11 mouse cellular contexts compared by ENCODE assay signal in genomic region chr12:85262489-85262888, GRCm38 (mm10). TPM values are rescaled to one million over a fixed set of nuclear protein-coding genes. Genes with fewer than 3 reads are reported as not detected.
DNase-seq lines count a peak whose midpoint lies in the region; ATAC-seq lines count a peak whose summit lies in the region.
"Had no signal": no experiment of that assay in that cellular context is flagged by ENCODE, and none has a peak within 500 bp of the region (broad histone marks: within the 10 kb centered on the region; RNA-seq: fewer than 3 reads in every experiment).

No protein-coding gene starts in this region.

- H3K27me3 ChIP-seq in midbrain, embryonic 14.5 days (ENCODE audit: control insufficient read depth, insufficient read depth, low read length), result no peaks in the 10 kb centered on the region
- H3K27me3 ChIP-seq in midbrain, embryonic 15.5 days (replicated peaks), result no peaks in the 10 kb centered on the region
- no peaks in the 10 kb centered on the region for H3K27me3 ChIP-seq in hindbrain, embryonic 13.5 days
- no peaks in the 10 kb centered on the region for H3K27me3 ChIP-seq in stomach, embryonic 14.5 days (ENCODE audit: control insufficient read depth, insufficient read depth, low read length)
- H3K27me3 ChIP-seq: heart, embryonic 12.5 days had no signal

- no peak overlapping the region for H3K9ac ChIP-seq in midbrain, embryonic 14.5 days (replicated peaks; ENCODE audit: low read length)
- no peak overlapping the region for H3K9ac ChIP-seq in midbrain, embryonic 15.5 days
- H3K9ac ChIP-seq in hindbrain, embryonic 13.5 days, result no peak overlapping the region
- no peak overlapping the region for H3K9ac ChIP-seq in stomach, embryonic 14.5 days (replicated peaks; ENCODE audit: low read depth, low read length)
- H3K9ac ChIP-seq: forebrain, postnatal 0 days; heart, embryonic 12.5 days had no signal

- H3K4me2 ChIP-seq in midbrain, embryonic 14.5 days (ENCODE audit: low read length), result no peak overlapping the region
- no peak overlapping the region for H3K4me2 ChIP-seq in midbrain, embryonic 15.5 days
- H3K4me2 ChIP-seq in hindbrain, embryonic 13.5 days, result no peak overlapping the region
- H3K4me2 ChIP-seq in stomach, embryonic 14.5 days (replicated peaks; ENCODE audit: low read depth, low read length), result no peak overlapping the region
- H3K4me2 ChIP-seq: heart, embryonic 12.5 days had no signal

- no peaks in the 10 kb centered on the region for H3K4me1 ChIP-seq in midbrain, embryonic 14.5 days (ENCODE audit: control insufficient read depth, insufficient read depth, low read length)
- 0 out of 2 replicates have a peak, but pooled peaks cover 3% of the 10 kb centered on the region for H3K4me1 ChIP-seq in midbrain, embryonic 15.5 days
- peaks cover 8% of the 10 kb centered on the region; the same call in 1 of the 2 replicates for H3K4me1 ChIP-seq in hindbrain, embryonic 13.5 days (replicated peaks)
- peaks cover 18% of the 10 kb centered on the region; the same call in 1 of the 2 replicates for H3K4me1 ChIP-seq in stomach, embryonic 14.5 days (ENCODE audit: control insufficient read depth, insufficient read depth, low read length)

- H3K4me3 ChIP-seq in midbrain, embryonic 14.5 days (replicated peaks; ENCODE audit: low read depth, low read length), result no peak overlapping the region
- no peak overlapping the region for H3K4me3 ChIP-seq in midbrain, embryonic 15.5 days
- H3K4me3 ChIP-seq in hindbrain, embryonic 13.5 days, result no peak overlapping the region
- no peak overlapping the region for H3K4me3 ChIP-seq in stomach, embryonic 14.5 days (ENCODE audit: low read depth, low read length)
- H3K4me3 ChIP-seq: heart, embryonic 12.5 days had no signal

- peaks cover 4% of the 10 kb centered on the region; the same call in 1 of the 2 replicates for H3K36me3 ChIP-seq in midbrain, embryonic 14.5 days (ENCODE audit: control insufficient read depth, insufficient read depth, low read length)
- 0 out of 2 replicates have a peak, but pooled peaks cover 3% of the 10 kb centered on the region for H3K36me3 ChIP-seq in midbrain, embryonic 15.5 days (replicated peaks)
- peaks cover 22% of the 10 kb centered on the region for H3K36me3 ChIP-seq in hindbrain, embryonic 13.5 days
- no peaks in the 10 kb centered on the region for H3K36me3 ChIP-seq in stomach, embryonic 14.5 days (ENCODE audit: control insufficient read depth, insufficient read depth, low read length)

- peak; percentile 20 for DNase-seq in heart, postnatal 4 days
- no peak for DNase-seq in heart, postnatal 10 days
- peak; percentile 52 for DNase-seq in midbrain, embryonic 14.5 days
- DNase-seq in cerebellum, adult 11-12 months, result no peak
- DNase-seq in ovary, adult 18-20 months (ENCODE audit: low spot score), result no peak
- DNase-seq: forebrain, postnatal 0 days had no signal

- 0 out of 2 replicates have a peak, but pooled peaks cover 1% of the 10 kb centered on the region for H3K9me3 ChIP-seq in midbrain, embryonic 14.5 days (ENCODE audit: control insufficient read depth, low read length)
- no peaks in the 10 kb centered on the region for H3K9me3 ChIP-seq in midbrain, embryonic 15.5 days
- no peaks in the 10 kb centered on the region for H3K9me3 ChIP-seq in hindbrain, embryonic 13.5 days
- no peaks in the 10 kb centered on the region for H3K9me3 ChIP-seq in stomach, embryonic 14.5 days (ENCODE audit: control insufficient read depth, low read depth, low read length)
- H3K9me3 ChIP-seq: heart, embryonic 12.5 days had no signal

- WGBS in midbrain, embryonic 14.5 days, result 55% methylated on average over 10 of the region's 10 CpGs
- 55% methylated on average over 10 of the region's 10 CpGs for WGBS in midbrain, embryonic 15.5 days
- WGBS in hindbrain, embryonic 13.5 days, result 53% methylated on average over 10 of the region's 10 CpGs
- 30% methylated on average over 10 of the region's 10 CpGs for WGBS in stomach, embryonic 14.5 days

- no peak overlapping the region for H3K27ac ChIP-seq in midbrain, embryonic 14.5 days (replicated peaks; ENCODE audit: low read depth, low read length)
- H3K27ac ChIP-seq in midbrain, embryonic 15.5 days, result no peak overlapping the region
- peak overlapping the region; percentile 56; the same call in 1 of the 2 replicates for H3K27ac ChIP-seq in hindbrain, embryonic 13.5 days
- H3K27ac ChIP-seq in stomach, embryonic 14.5 days (ENCODE audit: low read length), result peak overlapping the region; percentile 80

- ATAC-seq in midbrain, embryonic 14.5 days (ENCODE audit: low FRiP score, low TSS enrichment), result no peak
- no peak for ATAC-seq in midbrain, embryonic 15.5 days (replicated peaks)
- no peak for ATAC-seq in hindbrain, embryonic 13.5 days (ENCODE audit: low FRiP score)
- ATAC-seq in stomach, embryonic 14.5 days (ENCODE audit: insufficient number of reproducible peaks, insufficient read depth, low FRiP score, low read depth), result peak; percentile 91; the same call in 1 of the 2 replicates
- ATAC-seq: forebrain, postnatal 0 days had no signal

- intact Hi-C loops in heart, postnatal 10 days (cut with DNase I), result no loop called here

RNA-seq across cellular contexts. Expression of gene Mlh3, which starts 7.9 kb away (rescaled TPM):
- total RNA-seq in heart, postnatal 4 days (2021), result 1 to 10 TPM; 6.9 to 8.7 TPM
- 1 to 10 TPM; 7.1 to 8.2 TPM for total RNA-seq in heart, postnatal 10 days (2021)
- 9.4 and 10.2 TPM in 2 replicates for polyA plus RNA-seq in midbrain, embryonic 14.5 days (2014; fragmentation: Nextera tagmentation; extraction: Ambion mirVana)
- polyA plus RNA-seq in midbrain, embryonic 15.5 days (2015; fragmentation: Nextera tagmentation; extraction: Ambion mirVana), result 8.1 and 9.5 TPM in 2 replicates
- 9.2 and 9.8 TPM in 2 replicates for polyA plus RNA-seq in hindbrain, embryonic 13.5 days (2015; fragmentation: Nextera tagmentation; extraction: Ambion mirVana)
- 9.0 and 9.8 TPM in 2 replicates for polyA plus RNA-seq in stomach, embryonic 14.5 days (2014; fragmentation: Nextera tagmentation; extraction: Ambion mirVana)

RNA-seq across cellular contexts. Expression of gene Acyp1, which starts 25.7 kb away (rescaled TPM):
- total RNA-seq in heart, postnatal 4 days (2021), result 10 to 100 TPM; 20.9 to 24.0 TPM
- total RNA-seq in heart, postnatal 10 days (2021), result 10 to 100 TPM; 21.3 to 22.9 TPM
- 56.5 and 63.7 TPM in 2 replicates for polyA plus RNA-seq in midbrain, embryonic 14.5 days (2014; fragmentation: Nextera tagmentation; extraction: Ambion mirVana)
- polyA plus RNA-seq in midbrain, embryonic 15.5 days (2015; fragmentation: Nextera tagmentation; extraction: Ambion mirVana), result 47.4 and 49.2 TPM in 2 replicates
- 65.8 and 72.4 TPM in 2 replicates for polyA plus RNA-seq in hindbrain, embryonic 13.5 days (2015; fragmentation: Nextera tagmentation; extraction: Ambion mirVana)
- polyA plus RNA-seq in stomach, embryonic 14.5 days (2014; fragmentation: Nextera tagmentation; extraction: Ambion mirVana), result 45.2 and 56.8 TPM in 2 replicates

RNA-seq across cellular contexts. Expression of gene Zc2hc1c, which starts 25.9 kb away (rescaled TPM):
- total RNA-seq in heart, postnatal 4 days (2021), result 1 to 10 TPM in 1 of 2 experiments, under 1 TPM in 1; 0.98 to 1.2 TPM
- 1 to 10 TPM; 1.6 to 1.7 TPM for total RNA-seq in heart, postnatal 10 days (2021)
- polyA plus RNA-seq in midbrain, embryonic 14.5 days (2014; fragmentation: Nextera tagmentation; extraction: Ambion mirVana), result 1.1 and 1.6 TPM in 2 replicates
- 1.9 and 2.0 TPM in 2 replicates for polyA plus RNA-seq in midbrain, embryonic 15.5 days (2015; fragmentation: Nextera tagmentation; extraction: Ambion mirVana)
- polyA plus RNA-seq in hindbrain, embryonic 13.5 days (2015; fragmentation: Nextera tagmentation; extraction: Ambion mirVana), result 1.2 and 1.5 TPM in 2 replicates
- polyA plus RNA-seq in stomach, embryonic 14.5 days (2014; fragmentation: Nextera tagmentation; extraction: Ambion mirVana), result 2.0 and 2.8 TPM in 2 replicates
- total RNA-seq: megakaryocyte progenitor cell, adult 5-6 weeks had no signal

RNA-seq across cellular contexts. Expression of gene Eif2b2, which starts 43.2 kb away (rescaled TPM):
- 10 to 100 TPM; 55.0 to 55.9 TPM for total RNA-seq in heart, postnatal 4 days (2021)
- 10 to 100 TPM; 56.5 to 57.8 TPM for total RNA-seq in heart, postnatal 10 days (2021)
- 77.1 and 78.7 TPM in 2 replicates for polyA plus RNA-seq in midbrain, embryonic 14.5 days (2014; fragmentation: Nextera tagmentation; extraction: Ambion mirVana)
- polyA plus RNA-seq in midbrain, embryonic 15.5 days (2015; fragmentation: Nextera tagmentation; extraction: Ambion mirVana), result 78.2 and 88.8 TPM in 2 replicates
- 84.4 and 84.5 TPM in 2 replicates for polyA plus RNA-seq in hindbrain, embryonic 13.5 days (2015; fragmentation: Nextera tagmentation; extraction: Ambion mirVana)
- 81.1 and 82.5 TPM in 2 replicates for polyA plus RNA-seq in stomach, embryonic 14.5 days (2014; fragmentation: Nextera tagmentation; extraction: Ambion mirVana)

Comparison
In these comparisons a context has a peak if more than half of its experiments do, and no peak if none do; other contexts are left out.
1. DNase-seq: peak in heart, postnatal 4 days (single experiment) and midbrain, embryonic 14.5 days (single experiment); none in heart, postnatal 10 days (0 of 2), cerebellum, adult 11-12 months (single experiment) and ovary, adult 18-20 months (single experiment).
2. H3K27ac ChIP-seq: peak in hindbrain, embryonic 13.5 days (single experiment) and stomach, embryonic 14.5 days (single experiment); none in midbrain, embryonic 14.5 days (single experiment) and midbrain, embryonic 15.5 days (single experiment).